Mouse (Mus musculus): ENCODE data around the gene Gm5105.

The Gm5105 gene

DNA sequence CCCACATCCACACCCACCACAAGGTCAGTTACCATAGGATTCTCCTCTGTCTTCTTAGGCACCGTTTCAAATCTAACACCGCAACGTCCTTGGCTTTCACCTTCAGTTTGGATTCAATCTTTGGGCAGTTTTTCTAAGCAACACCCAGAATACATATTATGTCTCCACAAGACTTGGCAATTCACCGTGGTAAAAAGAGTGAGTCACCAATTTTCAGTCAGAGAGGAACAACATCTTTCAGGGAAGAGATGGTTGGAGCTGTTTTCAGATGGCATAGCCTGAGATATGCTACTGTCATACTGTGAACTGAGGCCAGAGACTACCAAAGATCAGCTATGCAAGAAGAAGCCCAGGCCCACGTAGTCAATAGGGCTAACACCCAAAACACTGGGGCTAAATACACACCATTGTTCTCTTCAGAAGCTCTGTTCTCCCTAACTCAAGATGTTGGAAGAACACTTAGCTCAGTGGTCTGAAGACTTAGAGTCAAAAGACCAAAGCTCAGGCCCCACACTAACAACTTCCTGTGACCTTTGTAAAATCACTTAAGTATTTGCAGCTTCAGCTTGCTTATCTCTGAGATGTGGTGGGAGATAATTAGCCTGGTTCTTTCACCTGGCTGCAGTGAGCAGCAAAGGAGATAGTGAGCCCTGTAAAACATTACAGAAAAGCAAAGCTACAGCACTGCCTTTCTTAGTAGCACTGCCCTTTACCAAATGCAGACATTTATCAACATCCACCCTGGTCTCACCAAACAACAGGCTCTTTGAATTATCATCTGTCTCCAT is 39.4 kb downstream of the Gm5105 start:
- DNase-seq (ENCODE audit: low spot score in 2 of 2) = no peak

DNA sequence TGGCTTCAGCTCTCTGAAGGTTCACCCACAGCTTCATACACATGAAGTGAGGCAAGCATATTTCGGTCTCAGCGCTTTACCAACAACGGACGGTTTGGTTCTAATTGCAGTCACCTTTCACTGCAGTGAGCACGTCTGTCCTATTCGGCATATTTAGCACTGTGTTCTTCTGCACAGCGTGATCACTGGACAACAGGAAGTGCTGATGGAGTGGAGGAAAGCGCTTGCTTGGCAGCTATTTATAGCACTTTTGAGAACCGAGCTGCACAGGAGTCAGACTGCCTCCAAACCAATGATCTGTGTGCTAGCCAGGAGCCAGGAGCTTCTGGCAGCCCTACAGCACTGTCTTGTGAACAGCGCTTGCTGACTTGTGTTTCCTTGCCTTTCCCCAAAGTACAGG is 40.9 kb downstream of the Gm5105 start:
- DNase-seq (ENCODE audit: low spot score in 2 of 2) = peak; percentile 44 to 62

DNA sequence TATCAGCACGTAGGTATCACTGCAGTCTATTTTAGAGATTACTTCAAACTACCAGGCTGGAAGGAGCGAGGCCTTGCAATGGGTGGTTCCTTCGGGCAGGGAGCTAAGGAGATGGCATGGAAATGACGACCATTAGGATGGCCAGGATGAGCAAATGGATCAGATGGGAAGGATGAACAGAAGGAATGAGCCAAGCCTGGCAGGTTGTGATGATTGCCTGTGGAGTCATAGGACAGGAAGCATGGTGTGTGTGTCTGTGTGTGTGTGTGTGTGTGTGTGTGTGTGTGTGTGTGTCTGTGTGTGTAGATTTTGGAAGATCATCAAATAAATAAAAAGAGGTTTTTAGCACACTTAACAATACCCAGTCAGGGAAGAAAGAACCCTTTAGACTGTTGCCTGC is 44.5 kb downstream of the Gm5105 start:
- no peak for DNase-seq (ENCODE audit: low spot score in 2 of 2)

DNA sequence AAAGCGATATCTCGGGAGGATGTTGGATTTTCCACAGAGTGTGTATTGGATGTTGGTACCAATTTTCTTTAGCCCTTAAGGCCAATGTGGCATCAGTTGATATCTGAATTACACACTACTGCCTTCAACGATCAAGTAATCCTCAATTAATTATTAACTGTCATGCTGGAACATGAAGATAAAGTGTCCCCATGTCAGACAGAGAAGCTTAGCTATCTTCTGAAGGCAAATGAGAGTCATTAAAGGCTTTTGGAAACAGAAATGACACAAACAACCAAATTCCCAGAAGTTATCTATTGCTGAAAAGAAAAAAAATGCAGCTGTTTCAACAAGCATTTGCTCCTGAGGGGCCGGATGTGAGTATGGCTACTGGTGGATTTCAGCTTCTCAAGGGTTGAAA is 45.2 kb downstream of the Gm5105 start:
- no peak for DNase-seq (ENCODE audit: low spot score in 2 of 2)

DNA sequence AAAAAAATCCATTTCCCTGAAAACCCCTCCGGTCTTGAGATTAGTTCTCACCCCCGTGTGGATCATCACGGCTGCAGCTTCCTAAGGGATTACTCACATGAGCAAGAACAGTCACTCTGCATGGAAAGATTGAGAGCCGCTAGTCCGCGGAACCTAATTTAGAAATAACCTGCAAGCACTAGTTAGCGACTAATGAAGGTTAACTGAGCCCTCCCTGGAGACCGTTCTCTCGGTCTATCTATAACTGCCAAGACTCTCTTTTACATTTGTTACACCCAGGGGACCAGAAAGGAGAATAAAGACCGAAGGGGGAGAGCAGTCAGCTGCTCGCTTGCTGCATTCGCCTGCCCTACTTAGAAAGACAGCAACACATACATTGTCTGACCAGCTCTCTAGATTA is 50.4 kb downstream of the Gm5105 start:
- DNase-seq (ENCODE audit: low spot score in 2 of 2) = no peak

DNA sequence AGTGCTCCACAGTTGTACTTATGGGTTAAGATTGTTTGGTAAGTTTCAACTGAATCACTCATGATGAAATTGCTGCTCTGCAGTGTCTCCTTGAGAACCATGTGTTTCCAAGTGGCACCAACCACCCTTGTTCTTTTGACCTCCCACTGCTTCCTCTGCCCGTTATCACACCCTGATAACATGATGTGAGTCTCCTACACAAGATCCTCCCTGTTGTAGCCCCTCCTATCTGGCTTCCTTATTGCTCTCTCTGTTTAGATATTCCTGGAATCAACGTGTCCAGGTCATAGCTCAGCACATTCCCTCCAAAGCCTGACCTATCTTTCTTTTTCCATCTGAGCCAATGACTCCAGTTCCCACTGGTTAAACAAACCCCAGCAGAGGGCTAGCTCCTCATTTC is 52.5 kb downstream of the Gm5105 start:
- no peak for DNase-seq (ENCODE audit: low spot score in 2 of 2)

DNA sequence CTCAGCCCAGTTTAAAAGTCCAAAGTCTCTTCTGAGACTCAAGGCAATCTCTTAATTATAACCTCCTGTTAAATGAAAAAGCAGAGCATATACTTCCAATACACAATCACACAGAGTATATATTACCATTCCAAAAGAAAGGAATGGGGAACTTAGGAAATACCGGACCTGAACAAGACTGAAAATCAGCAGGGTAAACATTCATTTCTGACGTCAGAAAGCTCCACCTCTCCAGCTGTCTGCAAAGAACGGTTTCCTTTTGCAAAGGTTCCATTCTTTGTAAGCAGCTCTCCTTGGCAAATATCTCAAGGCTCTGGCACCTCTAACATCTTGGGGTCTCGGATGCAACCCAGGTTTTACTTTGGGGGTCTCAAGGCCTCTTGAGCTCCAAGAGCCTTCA is 54.8 kb downstream of the Gm5105 start:
- no peak for DNase-seq (ENCODE audit: low spot score in 2 of 2)

DNA sequence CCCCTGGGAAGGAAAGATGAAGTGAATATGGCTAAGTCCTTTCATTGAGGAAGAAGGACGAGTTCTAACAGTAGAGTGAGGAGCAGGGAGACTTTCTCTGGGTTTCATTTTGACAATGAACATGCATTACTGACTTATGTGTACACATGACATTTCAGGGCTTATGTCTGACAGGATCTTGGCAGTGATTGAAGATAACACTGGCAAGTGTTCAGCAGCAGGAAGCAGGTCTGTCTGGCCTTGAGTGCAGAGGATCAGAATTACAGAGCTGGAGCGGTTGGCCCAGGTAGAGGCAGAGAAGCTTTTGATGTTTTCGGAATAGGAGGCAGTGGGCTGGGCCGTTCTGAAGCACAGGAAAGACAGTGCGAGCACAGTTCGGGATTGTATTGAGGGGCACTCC is 59.0 kb downstream of the Gm5105 start:
- DNase-seq (ENCODE audit: low spot score in 2 of 2) = no peak

DNA sequence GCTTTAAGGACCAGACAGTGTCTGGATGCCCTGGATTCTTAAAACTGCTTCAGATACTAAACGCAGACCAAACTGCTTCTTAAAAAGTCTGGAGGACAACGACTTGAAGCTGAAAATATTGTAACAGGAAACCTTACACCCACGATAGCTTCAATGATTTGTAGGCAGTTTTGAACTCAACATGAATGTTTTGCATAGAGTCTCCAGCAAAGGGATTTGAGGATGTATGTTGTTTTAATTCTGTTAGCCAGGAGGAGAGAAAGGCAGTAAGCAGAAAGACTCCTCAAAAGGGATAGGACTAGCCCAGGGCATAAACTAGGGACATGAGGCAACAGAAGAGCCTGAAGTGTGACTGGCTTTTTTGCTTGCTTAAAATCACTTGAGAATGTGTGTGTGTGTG is 60.3 kb downstream of the Gm5105 start:
- no peak for DNase-seq (ENCODE audit: low spot score in 2 of 2)

DNA sequence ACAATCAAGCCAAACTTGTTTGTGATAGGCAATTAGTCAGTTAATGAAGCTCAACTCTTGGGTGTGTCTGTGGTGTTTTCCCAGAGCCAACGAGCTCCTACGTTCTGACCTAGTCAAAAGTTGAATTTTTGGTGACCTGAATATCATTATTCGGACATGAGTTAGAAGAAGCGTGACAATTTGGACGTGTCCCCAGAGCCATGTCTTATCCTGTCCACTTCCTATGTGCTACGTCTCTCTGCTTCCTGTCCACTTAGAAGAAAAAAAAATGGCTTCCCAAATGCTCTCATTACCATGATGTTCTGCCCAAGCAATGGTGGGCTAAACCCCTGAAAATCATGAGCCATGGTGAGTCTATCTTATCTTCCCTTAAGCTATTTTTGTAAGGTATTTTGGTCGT is 63.9 kb downstream of the Gm5105 start:
- DNase-seq (ENCODE audit: low spot score in 2 of 2) = no peak

DNA sequence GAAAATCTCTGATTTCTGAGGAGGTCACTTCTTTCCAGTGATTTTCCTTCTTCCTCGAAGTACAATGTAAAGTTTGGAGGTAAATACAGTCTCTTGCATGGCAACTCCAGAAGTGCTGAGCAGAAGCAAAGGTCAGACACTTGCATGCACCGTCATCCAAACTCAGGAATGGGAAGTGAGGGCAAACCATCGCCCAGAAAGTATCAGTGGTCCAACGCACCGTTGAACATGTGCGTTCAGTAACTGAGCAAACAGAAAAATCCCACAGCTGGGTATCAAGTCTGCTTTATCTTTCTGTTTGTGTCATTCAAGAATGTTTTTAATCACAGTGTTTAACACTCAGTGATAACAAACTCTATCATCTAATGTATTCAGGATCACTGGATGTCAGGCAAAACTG is 64.6 kb downstream of the Gm5105 start:
- DNase-seq (ENCODE audit: low spot score in 2 of 2) = no peak

DNA sequence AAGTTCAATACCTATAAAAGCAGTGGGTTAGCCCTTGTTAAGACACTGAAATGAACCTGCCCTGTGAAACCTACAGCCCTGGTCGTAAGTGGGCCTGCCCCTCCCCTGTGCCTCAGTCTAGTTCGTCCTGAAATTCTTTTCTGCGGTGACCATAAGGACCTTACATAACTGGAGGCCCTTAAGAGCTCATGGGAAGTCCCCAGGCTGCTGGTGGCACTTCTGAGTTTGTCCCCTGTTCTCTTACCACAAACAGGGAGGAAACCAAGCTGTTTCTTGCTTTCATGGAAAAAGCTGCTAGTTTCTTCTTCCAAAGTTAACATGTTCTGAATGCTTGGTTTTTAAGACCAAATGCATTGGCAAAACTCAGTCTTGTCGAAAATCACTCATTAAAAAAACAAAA is 65.3 kb downstream of the Gm5105 start:
- no peak for DNase-seq (ENCODE audit: low spot score in 2 of 2)

DNA sequence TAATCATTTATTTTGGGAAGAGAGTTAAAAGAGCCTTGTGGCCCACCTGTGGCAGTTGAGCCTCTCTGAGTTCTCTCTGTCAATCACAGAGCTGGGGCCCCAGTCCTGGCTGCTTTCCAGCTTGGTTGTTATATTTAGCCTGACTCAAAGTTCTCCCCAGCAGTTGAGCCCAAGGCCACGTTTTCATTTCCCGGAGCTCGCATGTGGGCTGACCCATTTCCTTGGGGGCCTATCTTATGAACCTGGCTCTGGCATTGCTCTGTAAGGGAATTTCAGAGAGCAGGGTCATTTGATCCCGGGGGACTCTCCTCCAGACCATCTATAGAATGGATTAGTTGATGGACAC is 66.5 kb downstream of the Gm5105 start:
- DNase-seq (ENCODE audit: low spot score in 2 of 2) = peak; percentile 43 to 61

DNA sequence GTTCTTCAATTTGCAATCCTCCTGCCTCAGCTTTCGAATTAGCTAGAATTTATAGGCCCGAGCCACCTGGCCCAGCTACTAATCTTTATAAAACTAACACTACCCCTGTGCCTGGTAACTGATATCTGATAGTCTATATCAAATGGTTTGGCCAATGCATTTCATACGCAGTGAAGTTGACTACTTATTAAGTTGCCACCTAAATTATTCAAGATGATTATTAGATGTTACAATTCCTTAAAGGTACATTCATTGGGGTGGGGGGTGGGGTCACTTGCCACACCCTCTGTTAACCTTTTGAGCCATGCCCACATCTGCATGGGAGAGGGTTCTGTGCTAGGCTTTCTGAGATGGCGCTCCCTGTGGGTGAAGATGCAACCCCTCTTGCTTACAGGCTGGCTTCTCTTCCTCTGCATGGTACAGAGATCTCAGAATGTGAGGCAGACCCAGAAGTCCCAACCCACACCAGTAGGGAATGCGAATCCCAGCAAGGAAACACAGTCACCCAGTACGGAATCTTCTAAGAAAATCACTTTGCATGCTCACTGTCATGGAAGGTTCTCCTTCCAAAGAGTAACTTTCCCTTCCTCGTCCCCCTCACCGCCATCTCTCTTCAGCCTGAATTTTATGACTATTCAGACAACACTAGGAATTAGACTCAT is 67.0 kb downstream of the Gm5105 start:
- DNase-seq (ENCODE audit: low spot score in 2 of 2) = no peak

DNA sequence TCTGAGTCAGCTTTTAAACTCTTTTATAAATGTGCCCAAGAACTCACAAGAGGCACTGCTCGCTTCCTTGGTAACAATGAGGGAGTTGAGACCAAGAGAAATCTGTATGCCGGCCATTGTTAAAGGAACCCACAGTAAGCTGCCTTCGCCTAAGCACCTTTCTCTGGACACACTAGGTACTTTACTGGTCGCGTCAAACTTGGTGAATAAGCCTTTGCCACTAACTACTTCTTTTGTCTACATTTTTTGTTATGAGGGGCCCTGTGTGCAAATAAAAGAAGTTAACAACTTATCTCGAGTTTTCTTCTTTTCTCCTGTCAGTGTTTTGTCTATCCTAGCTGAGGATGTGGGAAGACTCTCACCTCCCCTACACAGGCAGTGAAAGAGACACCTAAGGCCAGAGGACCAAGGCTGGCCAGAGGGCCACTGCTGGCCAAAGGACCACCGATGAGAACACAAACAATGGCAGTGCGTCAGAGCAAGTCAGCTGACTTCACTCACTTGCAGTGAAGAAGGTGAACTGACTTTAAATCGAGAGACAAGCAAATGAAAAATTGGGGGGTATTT is 67.9 kb downstream of the Gm5105 start:
- DNase-seq (ENCODE audit: low spot score in 2 of 2) = no peak
